Mouse (Mus musculus) cerebellum, adult 11-12 months (tissue): Measurements from ENCODE around the gene Resf1.
"Not testable (repeated sequence)": the region's sequence is repeated elsewhere in the genome, so short reads cannot be mapped to it uniquely, and the experiment has no call there.

Source experiments
- DNase-seq: peaks from one replicate; pipeline ENCODE4 v3.0.0; 2022

The Resf1 gene

GRCm38 (mm10) chr6:149348211-149348610, 39.0 kb downstream of the Resf1 start:
- not testable (repeated sequence) for DNase-seq

- no peak for DNase-seq
Observed at GRCm38 (mm10) chr6:149354826-149355495, 45.7 kb downstream of the Resf1 start.

DNA sequence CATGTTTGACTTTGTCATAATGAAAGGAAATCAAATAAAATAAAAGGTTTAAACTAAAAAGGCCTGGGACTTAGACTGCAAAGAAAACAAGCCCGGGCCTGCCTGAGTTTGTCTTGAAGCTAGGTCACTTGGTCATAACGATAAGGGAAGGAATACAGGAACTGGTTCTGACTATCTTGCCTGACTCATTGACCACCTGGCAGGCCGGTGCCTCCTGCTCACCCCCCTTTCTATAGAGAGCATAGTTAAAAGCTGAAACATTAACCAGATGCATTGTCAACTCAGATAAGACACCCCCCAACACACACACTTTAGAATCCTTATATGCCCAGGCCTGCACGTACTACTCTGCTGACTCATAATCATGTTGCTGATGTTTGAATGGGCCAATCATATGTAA, 46.6 kb downstream of the Resf1 start:
- not testable (repeated sequence) for DNase-seq

DNA sequence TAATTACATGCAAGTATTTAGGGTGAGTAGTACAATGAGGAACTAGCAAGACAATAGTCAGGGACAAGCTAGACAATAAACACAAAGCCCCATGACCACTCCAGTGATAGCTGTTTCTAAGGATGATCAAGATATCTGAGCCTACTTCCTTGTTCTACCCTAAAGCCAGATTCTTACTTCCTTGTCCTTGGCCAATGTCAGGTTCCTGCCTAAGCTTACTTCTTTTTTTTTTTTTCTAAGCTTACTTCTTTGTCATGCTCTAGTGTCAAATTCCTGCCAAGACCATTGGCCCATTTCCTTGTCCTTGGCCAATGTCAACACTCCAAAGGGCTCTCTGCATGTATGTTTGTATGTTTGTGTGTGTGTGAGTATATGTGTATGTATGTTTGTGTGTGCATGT, 47.9 kb downstream of the Resf1 start:
- DNase-seq, result no peak

DNA sequence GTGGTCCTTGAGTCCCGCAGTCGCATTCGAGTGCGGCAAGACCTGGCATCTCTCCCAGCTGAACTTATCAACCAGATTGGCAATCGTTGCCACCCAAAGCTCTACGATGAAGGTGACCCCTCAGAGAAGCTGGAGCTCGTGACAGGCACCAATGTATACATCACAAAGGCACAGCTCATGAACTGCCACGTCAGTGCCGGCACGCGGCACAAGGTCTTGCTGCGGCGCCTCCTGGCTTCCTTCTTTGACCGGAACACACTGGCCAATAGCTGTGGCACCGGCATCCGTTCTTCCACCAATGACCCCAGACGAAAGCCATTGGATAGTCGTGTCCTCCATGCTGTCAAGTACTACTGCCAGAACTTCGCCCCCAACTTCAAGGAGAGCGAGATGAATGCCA, 53.3 kb downstream of the Resf1 start:
- DNase-seq, result not testable (repeated sequence)

DNA sequence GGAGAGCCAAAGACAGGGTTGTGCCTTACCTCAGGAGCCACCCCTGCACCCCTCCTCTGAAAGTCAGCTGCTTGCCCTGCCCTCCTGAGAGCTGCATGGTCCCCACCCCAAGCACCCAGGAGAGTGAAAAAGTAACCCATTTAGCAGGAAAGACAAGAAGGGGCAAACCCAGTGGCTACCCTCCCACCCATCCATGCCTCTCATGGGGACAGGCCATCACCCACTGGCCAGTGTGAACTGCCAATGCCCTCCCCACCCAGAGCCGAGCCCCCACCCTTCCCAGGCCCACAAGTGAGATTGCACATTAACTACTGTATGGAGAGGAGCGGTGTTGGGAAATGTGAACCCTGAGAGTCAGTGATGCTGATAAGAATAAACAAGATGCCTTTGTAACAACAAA, 56.8 kb downstream of the Resf1 start:
- not testable (repeated sequence) for DNase-seq

DNA sequence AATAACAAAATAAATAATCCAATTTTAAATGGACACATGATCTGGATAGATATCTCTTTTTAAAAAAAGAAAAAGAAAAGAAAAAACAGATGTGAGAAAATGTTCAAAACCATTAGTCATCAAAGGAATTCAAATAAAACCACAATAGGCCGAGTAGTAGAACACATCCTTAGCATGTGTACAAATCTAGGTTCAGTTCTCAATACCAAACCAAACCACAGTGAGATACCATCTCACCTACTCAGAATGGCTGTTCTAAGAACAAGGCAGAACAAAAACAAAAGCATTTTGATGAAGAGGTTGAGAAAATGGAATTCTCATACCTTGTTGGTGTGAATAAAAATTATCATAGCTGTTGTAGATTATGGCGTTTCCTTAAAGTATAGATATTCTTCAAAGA, 57.2 kb downstream of the Resf1 start:
- no peak for DNase-seq

DNA sequence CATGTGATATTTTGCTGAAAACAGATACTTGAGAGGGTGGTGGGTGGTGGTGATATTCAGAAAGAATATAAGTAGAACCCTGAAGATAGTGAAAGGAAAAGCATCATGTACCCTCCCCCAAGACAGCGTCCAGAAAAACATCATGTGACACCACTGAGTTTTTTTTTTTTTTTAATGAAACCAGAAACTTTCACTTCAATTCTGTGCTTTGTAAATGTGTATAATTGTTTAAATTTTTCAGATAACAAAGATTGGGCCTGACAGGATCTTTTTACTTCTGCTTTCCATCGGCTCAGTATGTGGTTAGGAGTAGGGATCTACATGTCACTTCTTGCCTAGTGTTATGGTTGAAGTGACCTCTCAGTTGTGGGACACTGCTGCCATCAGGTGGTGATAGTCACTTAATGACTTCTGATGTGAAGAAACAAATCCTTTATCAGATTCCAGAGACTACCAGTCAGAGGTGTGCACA, 65.8 kb downstream of the Resf1 start:
- peak; percentile 23 for DNase-seq

GRCm38 (mm10) chr6:149383531-149383930, 74.3 kb downstream of the Resf1 start:
- no peak for DNase-seq
